Mouse (Mus musculus): ENCODE data around the gene Mical3. TPM values are rescaled to one million over a fixed set of nuclear protein-coding genes. Genes with fewer than 3 reads are reported as not detected.
A peak's percentile ranks its signal among the peaks of the same experiment; 100 is the strongest.

Mical3 gene
- total RNA-seq, 1 experiment from 2014 or later = 56.9 TPM

DNA sequence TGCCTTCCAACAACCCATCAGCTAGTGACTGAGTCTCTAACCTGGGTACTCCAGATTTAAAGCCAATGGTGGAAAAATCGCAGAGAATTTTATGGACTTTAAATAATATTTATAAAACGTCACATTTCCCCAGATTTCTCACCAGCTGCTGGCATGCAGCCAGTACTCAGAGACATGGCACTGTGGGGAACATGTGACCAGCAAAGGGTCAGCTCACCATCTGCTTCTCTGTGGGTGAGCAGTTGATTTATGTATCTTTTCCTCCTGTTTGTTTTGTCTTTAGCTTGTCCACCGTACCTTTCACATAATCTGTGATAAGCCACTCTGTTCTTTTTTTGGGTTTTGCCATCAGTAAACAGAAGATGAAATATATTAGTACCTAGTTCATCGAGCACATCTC is 125.8 kb downstream of the Mical3 start:
- no peak for DNase-seq

DNA sequence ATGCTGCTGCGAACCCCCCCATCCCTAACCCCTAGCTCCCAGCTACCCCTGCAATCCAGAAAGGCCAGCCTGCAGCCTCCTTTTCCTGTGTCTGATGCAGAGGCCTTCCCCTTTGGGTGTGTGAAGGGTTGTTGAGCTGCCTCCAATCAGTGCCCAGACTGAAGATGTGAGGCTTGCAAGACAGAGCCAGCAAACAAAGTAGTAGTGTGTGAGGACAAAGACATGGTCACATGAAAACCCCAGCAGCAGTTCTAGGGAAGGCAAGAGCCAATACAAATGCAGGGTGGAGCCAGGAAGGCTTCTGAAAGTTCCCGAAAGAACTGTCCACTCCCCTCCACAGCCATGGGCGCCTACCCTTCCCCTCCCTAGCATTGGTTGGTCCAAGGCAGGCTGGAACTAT is 127.8 kb downstream of the Mical3 start:
- no peak for DNase-seq

DNA sequence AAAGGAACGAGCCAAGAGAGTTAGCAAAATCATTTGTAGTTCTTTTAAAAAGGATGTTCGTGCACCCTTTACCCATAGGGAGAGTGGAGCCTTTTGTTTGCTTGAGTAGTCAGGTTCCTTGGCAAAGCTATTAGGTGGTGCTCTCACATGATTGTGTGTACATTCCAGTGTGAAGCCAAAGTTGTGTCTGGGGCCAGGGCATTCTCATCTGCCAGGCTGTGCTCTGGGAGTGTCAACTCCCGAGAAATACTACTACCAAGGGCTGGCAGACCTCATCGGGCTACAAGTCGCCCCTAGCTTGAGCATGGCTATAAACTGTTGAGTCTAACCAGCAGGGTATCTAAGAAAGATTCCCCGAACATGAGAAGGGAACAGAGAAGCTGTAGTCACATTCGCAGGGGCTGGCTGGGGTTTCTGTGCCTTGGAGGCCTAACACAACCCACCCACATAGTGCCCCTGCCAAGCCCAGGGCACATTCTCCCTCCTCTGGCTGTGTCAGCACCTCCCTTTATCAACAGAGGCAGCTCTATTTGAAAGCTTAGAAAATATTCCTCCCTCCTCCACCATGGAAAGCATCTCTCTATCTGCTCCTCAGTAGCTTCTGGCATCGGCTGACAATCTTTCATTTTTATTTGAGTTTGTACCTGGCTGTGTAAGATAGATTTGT is 130.8 kb downstream of the Mical3 start:
- no peak for DNase-seq

DNA sequence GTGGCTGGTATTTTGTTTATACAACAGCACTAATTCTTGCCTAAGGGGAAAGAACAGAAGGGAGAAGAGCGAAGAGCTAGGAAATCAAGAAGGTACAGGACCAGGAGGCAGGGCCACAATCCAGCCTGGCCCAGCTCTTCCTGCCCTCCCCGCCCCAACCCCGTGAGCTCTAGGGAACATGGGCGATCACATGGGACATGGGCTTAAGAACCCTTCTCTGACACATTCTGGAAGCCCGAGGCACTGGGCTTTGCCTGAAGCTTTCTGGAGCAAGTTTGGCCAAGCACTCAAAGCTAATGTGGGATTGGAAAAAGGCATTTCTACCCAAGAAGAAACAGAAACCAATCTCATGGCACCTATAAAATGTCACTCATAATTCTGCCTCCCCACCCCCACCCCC is 131.7 kb downstream of the Mical3 start:
- no peak for DNase-seq

DNA sequence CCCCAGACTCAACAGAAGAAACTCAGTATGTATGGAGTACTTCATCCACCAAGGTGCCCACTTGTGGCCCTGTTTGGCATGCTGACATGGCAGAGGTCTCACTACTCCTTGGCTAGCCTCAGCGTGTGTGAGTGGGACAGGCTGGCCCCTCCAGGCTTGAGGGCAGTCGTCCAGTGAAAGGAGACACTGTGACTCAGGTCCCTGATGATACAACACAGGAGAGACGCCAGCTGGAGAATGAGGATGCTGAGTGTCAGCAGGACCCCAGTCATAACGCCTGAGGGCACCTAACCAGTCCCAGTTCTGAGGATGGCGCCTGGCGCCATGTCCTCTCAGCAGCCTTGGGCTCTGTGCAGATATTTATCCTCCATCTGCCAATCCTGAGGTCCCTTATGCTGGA is 134.2 kb downstream of the Mical3 start:
- no peak for DNase-seq

DNA sequence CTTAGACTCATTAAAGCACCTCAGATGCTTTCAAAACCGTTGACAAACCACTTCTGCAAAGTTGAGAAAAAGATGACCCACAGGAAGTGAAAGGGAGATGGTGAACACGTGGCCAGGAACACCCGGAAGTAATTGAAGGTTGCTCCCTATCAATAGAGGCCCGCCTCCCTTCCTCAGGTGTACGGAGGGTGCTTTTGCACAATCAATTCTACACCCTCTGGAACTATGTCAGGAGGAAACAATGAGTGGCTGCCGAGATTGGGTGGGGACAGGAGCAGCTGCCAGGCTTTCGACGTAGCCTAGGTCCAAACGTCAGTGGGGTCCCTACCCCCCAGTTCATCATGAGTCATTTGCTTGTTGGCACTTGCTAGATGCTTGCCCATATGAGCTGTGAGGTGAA is 135.3 kb downstream of the Mical3 start:
- DNase-seq = no peak

DNA sequence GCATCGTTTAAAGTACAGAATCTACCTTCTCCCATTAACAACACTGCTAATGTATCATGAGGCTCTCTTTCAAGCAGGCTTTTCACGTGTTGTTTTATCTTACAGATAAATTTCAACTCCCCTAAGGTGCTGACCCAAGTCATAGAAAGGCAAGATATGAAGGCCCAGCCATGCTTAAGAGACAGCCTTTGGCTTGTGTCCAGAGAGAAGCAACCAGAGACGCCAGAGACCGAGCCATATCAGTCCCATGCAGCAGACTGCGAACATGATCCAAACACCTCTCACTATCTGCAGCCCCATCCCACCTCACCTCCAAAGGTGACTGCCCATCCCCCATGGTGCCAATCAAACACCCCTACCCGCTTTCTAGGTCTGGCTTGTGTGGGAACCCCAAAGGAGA is 138.9 kb downstream of the Mical3 start:
- no peak for DNase-seq

DNA sequence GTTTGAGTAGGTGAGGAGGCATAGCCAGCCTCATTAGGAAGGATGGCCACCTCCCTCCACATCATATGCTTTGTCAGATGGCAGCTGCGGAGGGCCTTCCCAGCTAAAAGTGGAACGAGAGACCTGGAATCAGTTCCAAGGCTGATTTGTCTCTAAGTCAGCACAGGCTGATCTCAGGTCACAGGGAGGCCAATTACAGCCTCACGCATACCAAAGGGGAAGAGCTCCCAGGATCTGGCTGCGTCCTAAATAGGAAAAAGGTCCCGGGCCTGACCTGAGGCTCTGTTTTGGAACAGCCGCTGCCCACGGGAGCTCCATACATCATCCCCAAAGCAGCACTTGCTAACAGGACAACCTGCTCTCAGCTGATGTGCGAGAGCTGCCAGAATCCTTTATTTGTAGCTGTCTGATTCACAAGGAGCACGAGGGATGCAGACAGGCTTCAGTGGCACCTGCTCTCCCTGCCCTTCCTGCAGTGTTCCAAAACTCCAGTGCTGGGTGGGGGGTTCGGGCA is 143.2 kb downstream of the Mical3 start:
- peak; percentile 40 for DNase-seq

DNA sequence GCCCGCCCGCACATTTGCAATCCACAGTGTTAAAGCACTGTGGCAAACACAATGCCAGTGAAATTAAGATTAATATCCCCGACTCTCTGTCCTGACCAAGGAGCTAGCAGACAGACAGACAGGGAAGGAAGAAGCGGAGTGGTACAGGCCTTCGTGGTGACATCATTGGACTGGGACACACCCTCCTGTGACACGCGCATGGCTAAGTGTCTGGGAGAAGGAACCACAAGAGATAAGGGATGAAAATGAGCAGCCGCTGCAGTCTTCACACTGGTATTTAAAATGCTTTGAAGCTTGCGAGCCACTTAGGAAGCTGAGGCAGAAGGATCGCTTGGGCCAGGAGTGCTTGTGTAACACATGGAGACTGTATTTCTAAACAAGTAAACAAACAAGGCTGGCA is 143.6 kb downstream of the Mical3 start:
- DNase-seq = no peak

DNA sequence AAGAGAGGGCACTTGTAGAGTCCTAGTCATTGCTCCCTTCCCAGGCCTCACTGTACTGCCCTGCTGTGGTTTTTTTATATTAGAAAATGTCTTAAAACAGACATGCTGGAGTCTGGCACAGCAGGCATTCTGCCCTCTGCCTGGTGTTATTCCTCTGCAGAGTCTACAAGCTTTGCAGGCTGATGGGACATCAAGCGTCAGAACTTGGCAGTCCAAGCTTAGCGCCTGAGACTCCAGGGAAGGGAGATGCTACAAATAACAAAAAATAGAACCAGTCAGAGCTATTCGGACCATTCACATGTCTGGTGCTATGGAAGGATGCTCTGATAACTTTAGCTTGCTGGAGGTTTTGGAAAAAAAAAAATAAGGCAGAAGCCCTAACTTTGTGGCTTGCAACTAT is 144.6 kb downstream of the Mical3 start:
- no peak for DNase-seq

DNA sequence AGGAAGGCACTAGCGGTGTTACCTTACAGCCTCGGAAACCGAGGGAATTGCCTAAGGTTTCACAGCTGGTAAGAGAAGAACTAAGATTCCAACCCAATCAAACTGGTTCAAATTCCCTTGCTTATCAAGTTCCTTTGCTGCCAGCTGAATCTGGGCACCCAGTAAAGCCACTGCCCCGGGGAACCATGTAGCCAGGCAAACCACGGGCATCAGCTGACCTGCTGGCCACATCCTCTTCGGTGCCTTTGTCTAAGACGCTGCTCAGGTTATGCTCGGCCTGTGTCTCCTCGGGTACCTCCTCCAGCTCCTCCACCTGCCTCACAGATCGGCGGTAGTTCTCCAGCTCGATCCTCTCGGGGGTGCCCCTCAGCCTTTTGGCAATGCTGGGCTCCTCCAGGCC is 148.5 kb downstream of the Mical3 start:
- DNase-seq = no peak

DNA sequence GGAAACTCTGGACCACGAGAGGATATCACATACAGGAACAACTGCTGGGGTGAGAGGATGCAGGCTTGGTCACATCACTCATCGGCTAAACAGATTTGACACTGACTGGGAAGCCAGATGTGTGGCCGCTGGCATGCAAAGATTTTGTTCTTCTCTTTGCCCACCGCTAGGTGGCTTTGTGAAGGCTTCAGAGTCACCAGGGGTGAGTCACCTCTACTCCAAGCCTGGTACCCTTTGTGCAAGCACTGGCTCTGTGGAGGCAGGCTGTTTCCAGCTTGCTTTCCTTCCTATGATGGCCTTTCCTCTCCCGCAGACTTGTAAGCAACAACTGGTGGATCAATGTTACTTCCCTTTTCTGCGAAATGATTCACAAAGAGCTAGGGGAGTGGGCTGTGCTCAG is 149.3 kb downstream of the Mical3 start:
- DNase-seq = peak; percentile 69

DNA sequence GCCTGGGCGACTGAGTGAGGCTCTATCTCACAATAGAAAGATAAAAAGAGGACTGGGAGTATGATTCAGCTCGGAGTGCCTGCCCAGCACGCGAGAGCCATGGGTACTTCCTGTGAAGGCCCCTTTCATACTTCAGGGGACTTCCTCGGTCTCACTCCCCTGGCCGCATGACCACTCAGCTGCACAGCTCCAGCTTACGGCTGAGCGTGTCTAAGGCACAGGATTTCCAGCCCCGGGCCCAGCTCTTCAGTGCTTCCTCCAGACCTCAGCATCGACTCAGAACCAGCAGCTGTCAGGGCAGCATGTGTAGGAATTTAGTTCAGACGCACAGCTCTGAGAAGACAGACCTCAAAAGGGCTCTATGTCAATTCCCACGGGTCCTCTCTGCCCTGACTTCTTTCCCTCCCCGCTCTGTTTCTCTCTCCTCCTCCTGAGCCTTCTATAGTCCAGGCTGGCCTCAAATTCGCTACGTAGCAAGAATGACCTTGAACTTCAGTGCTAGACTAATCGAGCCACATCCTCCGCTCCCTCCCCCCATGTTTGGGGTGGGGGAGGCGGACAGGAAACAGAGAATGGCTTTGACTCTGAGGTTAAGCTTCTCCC is 152.7 kb downstream of the Mical3 start:
- DNase-seq = peak; percentile 70

DNA sequence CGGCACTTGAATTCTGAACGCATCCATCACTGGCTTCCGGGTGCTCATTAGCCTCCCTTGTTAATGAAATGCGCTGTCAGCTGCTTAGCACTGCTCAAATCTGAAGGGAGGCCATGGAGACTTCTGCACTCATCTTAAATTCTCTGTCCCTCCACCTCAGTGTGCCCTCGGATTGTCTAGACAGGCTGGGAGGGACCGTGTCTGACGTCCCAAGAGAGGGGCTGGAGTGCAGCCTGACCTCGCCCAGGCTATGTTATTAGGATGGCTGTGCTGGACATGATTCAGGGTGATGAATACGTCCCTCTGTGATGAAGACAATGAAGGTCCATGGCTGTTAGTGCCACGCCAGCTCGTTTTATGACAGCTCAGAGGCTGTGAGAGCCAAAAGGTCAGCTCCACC is 153.8 kb downstream of the Mical3 start:
- peak; percentile 67 for DNase-seq

DNA sequence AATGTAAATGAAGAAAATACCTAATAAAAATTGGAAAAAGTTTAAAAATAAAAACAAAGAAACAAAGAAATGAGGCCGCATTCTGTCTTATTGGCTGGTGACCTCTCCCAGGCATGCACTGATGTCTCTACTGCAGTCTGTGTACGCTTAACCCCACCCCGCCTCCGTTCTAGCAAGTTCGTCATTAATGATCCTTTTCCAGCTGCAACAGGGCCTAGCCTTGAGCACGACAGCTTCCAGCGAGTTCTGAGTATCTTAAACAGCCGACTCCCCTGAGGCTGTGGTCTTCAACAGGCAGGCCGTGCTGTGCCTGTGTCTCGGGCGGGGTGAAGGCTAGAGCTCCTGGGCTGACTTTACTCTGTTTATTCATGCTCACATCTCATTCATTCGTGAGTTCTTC is 154.7 kb downstream of the Mical3 start:
- no peak for DNase-seq

DNA sequence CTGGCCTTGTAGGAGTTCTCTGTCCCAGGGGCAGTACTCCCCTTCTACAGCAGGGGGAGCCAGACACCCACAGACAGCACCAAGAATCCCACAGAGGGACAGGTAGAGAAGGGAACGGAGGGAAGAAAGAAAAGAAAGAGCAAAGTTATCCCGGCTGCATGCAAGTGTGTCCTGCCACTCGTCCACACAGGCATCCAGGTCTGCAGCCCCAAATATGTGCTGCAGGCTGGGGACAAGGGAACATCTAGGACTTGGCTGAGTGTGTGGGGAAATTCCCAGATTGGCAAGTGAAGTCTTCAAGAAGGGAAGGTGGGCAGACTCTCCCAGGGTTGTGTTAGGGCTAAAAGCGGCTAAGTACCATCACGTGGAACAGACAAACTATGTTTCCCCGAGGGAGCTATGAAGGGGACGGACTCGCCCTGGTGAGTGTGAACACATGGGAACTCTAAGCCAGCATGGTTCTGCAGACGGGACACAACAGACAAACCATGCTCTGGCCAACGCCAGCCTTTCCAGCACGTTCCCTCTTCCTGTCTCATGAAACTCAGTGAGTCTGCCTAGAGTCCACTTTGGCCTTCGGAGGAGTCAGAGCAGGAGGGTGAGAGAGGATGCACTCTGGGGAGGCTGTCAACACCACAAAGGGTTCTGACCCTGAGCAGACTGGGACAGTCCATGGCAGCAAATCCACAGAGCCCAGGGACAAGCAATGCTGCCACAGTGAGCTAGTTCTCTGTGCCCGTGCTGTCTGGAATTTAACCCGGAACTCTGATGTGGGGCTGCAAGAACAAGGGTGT is 158.8 kb downstream of the Mical3 start:
- peak; percentile 88 for DNase-seq

DNA sequence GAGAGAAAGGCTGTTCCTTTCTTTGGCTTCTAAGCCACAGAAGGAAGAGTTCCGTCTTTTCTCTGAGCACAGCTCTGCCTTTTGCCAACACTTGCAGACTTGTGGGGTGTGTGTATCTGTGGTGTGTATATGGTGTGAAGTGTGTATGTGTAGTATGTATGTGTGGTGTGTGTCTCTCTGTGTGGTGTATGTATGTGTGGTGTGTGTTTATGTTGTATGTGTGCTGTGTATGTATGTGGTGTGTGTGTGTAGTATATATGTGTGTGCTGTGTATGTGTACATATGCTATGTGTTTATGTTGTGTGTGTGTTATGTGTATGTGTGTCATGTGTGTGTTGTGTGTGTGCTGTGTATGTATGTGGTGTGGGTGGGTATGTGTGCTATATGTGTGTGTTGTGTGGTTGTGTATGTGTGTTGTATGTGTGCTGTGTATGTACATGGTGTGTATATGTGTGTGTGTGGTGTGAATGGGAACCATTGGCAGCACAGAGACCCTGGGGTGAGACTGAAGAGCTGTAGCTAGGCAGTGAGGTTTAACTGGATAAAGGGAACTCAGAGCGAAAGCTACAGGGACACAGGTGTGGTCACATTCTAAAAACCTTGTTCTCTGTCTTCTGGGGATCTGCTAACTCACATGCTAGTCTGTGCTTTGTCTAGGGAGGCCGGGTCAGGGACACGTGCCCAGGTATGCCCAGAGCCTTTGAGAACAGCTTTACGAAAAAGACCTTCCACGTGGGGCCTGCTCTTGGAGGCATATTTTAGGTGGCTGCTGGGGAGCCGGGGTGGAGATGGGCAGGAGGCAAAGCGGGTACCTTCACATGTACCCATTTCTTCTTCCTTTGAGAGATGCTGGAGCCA is 159.6 kb downstream of the Mical3 start:
- DNase-seq = no peak

DNA sequence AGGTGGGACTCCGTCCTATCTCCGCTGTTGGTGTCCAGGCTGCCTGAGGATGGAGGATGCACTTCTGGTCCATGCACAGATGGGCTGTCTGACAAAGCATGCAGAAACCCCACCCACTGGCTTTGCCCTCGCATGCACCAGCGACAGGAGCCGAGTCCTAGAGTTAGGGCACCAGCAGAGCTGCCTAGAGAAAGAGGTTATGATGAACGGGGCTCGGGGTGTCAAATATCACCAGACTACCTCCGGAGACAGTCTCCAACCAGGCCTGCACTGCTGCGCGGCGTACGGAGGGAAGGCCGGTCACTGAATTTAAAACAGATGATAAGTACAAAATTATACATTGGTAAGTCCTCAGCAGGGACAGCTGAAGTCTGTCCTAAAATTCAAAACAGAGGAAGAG is 165.0 kb downstream of the Mical3 start:
- DNase-seq = no peak

DNA sequence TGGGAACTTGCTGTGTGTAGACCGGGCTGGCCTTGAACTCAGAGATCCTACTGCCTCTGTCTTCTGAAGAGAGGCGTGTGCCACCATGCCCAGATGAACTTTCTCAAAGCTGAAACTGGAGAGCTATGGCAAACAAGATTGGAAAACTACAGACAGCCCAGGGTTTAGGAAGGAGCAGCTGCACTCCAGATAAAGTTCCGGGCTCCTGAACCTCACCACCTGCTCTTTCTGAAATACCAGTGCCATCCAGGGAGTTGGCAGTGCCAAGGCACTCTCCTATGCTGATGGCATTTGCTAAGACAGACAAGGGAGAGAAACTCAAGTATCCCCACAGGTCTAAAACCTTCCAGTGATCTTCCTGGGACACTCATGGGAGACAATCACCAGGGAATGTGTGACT is 166.6 kb downstream of the Mical3 start:
- DNase-seq = no peak

DNA sequence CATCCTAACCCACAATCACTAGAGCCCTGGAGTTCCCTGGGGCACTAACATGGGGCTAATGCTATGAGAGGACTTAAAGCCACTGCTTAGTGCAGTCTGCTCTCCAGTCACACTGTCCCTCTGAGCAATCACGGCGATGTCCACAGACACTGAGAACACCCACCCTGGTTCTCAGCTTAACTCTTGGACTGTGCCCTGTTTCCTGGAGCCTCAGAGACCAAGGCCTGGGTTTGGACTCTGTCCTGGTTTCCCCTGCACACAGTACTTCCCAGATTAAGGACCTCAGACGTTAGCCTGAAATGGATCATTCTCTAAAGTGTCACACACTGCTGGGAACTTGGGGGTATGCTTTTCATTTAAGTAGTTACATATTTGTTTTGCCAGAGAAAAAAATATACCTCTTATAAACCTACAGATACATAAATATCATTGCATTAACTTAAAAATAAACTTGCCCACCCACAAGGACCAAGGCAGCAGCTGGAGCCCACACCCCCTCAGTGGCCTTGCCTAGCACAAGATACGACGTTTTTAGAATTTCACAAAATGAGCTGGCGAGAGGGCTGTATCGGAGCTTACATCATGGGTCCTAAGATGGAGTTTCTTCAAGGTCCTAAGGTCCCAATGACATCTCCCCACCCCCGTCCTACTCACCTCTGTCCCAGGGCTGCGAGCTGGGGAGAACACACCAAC is 170.3 kb downstream of the Mical3 start:
- DNase-seq = no peak

DNA sequence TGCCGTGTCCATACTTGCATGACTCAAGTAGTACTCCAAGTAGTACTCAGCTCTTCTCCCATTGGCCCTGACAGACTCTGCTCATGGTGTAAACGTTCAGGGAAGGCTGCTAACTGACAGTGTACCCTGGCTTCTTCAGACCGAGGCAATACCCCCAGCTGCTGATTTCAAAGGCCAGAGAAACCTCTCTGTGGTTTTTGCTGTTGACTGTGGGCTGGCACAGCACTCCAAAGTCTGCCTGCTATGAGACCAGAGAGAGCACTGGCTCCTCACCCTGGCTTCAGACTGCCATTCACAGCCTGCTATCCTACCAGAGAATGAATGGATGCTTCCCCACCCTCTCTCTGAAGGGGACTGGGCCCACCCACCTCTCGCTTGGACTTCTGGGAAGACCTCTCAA is 173.5 kb downstream of the Mical3 start:
- no peak for DNase-seq
